Mouse (Mus musculus): Measurements from ENCODE around the gene Mmd. TPM values are rescaled to one million over a fixed set of nuclear protein-coding genes. Genes with fewer than 3 reads are reported as not detected.

Mmd gene
- total and polyA plus RNA-seq, 3 experiments = 2.0 to 10.7 (median 6.1) TPM

GRCm38 (mm10) chr11:90245630-90246029 lies 3.6 kb upstream of the Mmd start:
- H3K36me3 ChIP-seq (replicated peaks) = no peaks in the 10 kb centered on the region
- DNase-seq (ENCODE audit: low spot score) = no peak
- no peak for TF ChIP-seq POLR2AphosphoS5 (IDR thresholded peaks at IDR 0.05; ENCODE audit: insufficient replicate concordance, low read depth, low read length)
- H3K27me3 ChIP-seq (ENCODE audit: insufficient read depth, low read length) = no peaks in the 10 kb centered on the region; the same call in 1 of the 2 replicates
- H3K4me3 ChIP-seq (ENCODE audit: low read depth, low read length) = no peak overlapping the region
- peaks cover 11% of the 10 kb centered on the region for H3K9me3 ChIP-seq (replicated peaks)
- ATAC-seq (ENCODE audit: extremely low read depth, insufficient number of reproducible peaks, low FRiP score, poor library complexity, severe bottlenecking) = no peak
- H3K4me1 ChIP-seq (ENCODE audit: insufficient read depth, low read depth, low read length) = peaks cover 9% of the 10 kb centered on the region

GRCm38 (mm10) chr11:90246676-90247075 lies 2.6 kb upstream of the Mmd start:
- H3K4me3 ChIP-seq (ENCODE audit: low read depth, low read length) = no peak overlapping the region
- H3K9me3 ChIP-seq (replicated peaks) = peaks cover 11% of the 10 kb centered on the region
- TF ChIP-seq GATA1 (IDR thresholded peaks at IDR 0.05; ENCODE audit: borderline replicate concordance, low read length) = no peak
- no peak for TF ChIP-seq TAL1 (conservative IDR thresholded peaks at IDR 0.05; ENCODE audit: low read depth, low read length)
- no peak for TF ChIP-seq GATA2 (IDR thresholded peaks at IDR 0.05; ENCODE audit: borderline replicate concordance, low read depth, low read length)
- TF ChIP-seq CTCF (IDR thresholded peaks at IDR 0.05; ENCODE audit: low read depth, low read length) = no peak
- TF ChIP-seq POLR2AphosphoS5 (IDR thresholded peaks at IDR 0.05; ENCODE audit: insufficient replicate concordance, low read depth, low read length) = no peak
- no peaks in the 10 kb centered on the region; the same call in 1 of the 2 replicates for H3K27me3 ChIP-seq (ENCODE audit: insufficient read depth, low read length)
- H3K4me1 ChIP-seq (ENCODE audit: insufficient read depth, low read depth, low read length) = peaks cover 9% of the 10 kb centered on the region
- ATAC-seq (ENCODE audit: extremely low read depth, insufficient number of reproducible peaks, low FRiP score, poor library complexity, severe bottlenecking) (no peak), DNase-seq (ENCODE audit: low spot score) (no peak)
- H3K36me3 ChIP-seq (replicated peaks) = no peaks in the 10 kb centered on the region

- ATAC-seq (ENCODE audit: extremely low read depth, insufficient number of reproducible peaks, low FRiP score, poor library complexity, severe bottlenecking) (no peak), DNase-seq (ENCODE audit: low spot score) (no peak)
- Histone ChIP-seq H3K36me3 (replicated peaks) (no peaks in the 10 kb centered on the region), H3K4me3 (ENCODE audit: low read depth, low read length) (no peak overlapping the region), H3K9me3 (replicated peaks) (peaks cover 11% of the 10 kb centered on the region), H3K4me1 (ENCODE audit: insufficient read depth, low read depth, low read length) (peaks cover 9% of the 10 kb centered on the region), H3K27me3 (ENCODE audit: insufficient read depth, low read length) (no peaks in the 10 kb centered on the region; the same call in 1 of the 2 replicates)
- TF ChIP-seq TAL1 (conservative IDR thresholded peaks at IDR 0.05; ENCODE audit: low read depth, low read length) (no peak), GATA2 (IDR thresholded peaks at IDR 0.05; ENCODE audit: borderline replicate concordance, low read depth, low read length) (no peak), POLR2AphosphoS5 (IDR thresholded peaks at IDR 0.05; ENCODE audit: insufficient replicate concordance, low read depth, low read length) (no peak), CTCF (IDR thresholded peaks at IDR 0.05; ENCODE audit: low read depth, low read length) (no peak), GATA1 (IDR thresholded peaks at IDR 0.05; ENCODE audit: borderline replicate concordance, low read length) (no peak)
Observed at GRCm38 (mm10) chr11:90247793-90248192, 1.5 kb upstream of the Mmd start.

GRCm38 (mm10) chr11:90249701-90250141 lies 465 bp downstream of the Mmd start:
- no peaks in the 10 kb centered on the region; the same call in 1 of the 2 replicates for H3K27me3 ChIP-seq (ENCODE audit: insufficient read depth, low read length)
- H3K4me3 ChIP-seq (ENCODE audit: low read depth, low read length) = peak overlapping the region; percentile 76
- ATAC-seq (ENCODE audit: extremely low read depth, insufficient number of reproducible peaks, low FRiP score, poor library complexity, severe bottlenecking) (no peak), DNase-seq (ENCODE audit: low spot score) (peak; percentile 2)
- no peaks in the 10 kb centered on the region for H3K36me3 ChIP-seq (replicated peaks)
- H3K4me1 ChIP-seq (ENCODE audit: insufficient read depth, low read depth, low read length) = peaks cover 9% of the 10 kb centered on the region
- peaks cover 13% of the 10 kb centered on the region for H3K9me3 ChIP-seq (replicated peaks)
- TF ChIP-seq GATA1 (IDR thresholded peaks at IDR 0.05; ENCODE audit: borderline replicate concordance, low read length) = no peak
- TF ChIP-seq CTCF (IDR thresholded peaks at IDR 0.05; ENCODE audit: low read depth, low read length) = no peak
- TF ChIP-seq GATA2 (IDR thresholded peaks at IDR 0.05; ENCODE audit: borderline replicate concordance, low read depth, low read length) = no peak

- peaks cover 9% of the 10 kb centered on the region for H3K4me1 ChIP-seq (ENCODE audit: insufficient read depth, low read depth, low read length)
- ATAC-seq (ENCODE audit: extremely low read depth, insufficient number of reproducible peaks, low FRiP score, poor library complexity, severe bottlenecking) = no peak
- peak overlapping the region; percentile 76 for H3K4me3 ChIP-seq (ENCODE audit: low read depth, low read length)
- no peaks in the 10 kb centered on the region; the same call in 1 of the 2 replicates for H3K27me3 ChIP-seq (ENCODE audit: insufficient read depth, low read length)
- H3K9me3 ChIP-seq (replicated peaks) = peaks cover 13% of the 10 kb centered on the region
- H3K36me3 ChIP-seq (replicated peaks) = no peaks in the 10 kb centered on the region
- DNase-seq (ENCODE audit: low spot score) = no peak
- TF ChIP-seq GATA1 (IDR thresholded peaks at IDR 0.05; ENCODE audit: borderline replicate concordance, low read length) (no peak), CTCF (IDR thresholded peaks at IDR 0.05; ENCODE audit: low read depth, low read length) (no peak), POLR2AphosphoS5 (IDR thresholded peaks at IDR 0.05; ENCODE audit: insufficient replicate concordance, low read depth, low read length) (no peak), TAL1 (conservative IDR thresholded peaks at IDR 0.05; ENCODE audit: low read depth, low read length) (no peak), GATA2 (IDR thresholded peaks at IDR 0.05; ENCODE audit: borderline replicate concordance, low read depth, low read length) (no peak)
Observed at GRCm38 (mm10) chr11:90250189-90250588, 933 bp downstream of the Mmd start.

GRCm38 (mm10) chr11:90250730-90251129 lies 1.5 kb downstream of the Mmd start:
- DNase-seq (ENCODE audit: low spot score) (no peak), ATAC-seq (ENCODE audit: extremely low read depth, insufficient number of reproducible peaks, low FRiP score, poor library complexity, severe bottlenecking) (no peak)
- TF ChIP-seq CTCF (IDR thresholded peaks at IDR 0.05; ENCODE audit: low read depth, low read length) (no peak), TAL1 (conservative IDR thresholded peaks at IDR 0.05; ENCODE audit: low read depth, low read length) (no peak), GATA2 (IDR thresholded peaks at IDR 0.05; ENCODE audit: borderline replicate concordance, low read depth, low read length) (no peak), POLR2AphosphoS5 (IDR thresholded peaks at IDR 0.05; ENCODE audit: insufficient replicate concordance, low read depth, low read length) (no peak), GATA1 (IDR thresholded peaks at IDR 0.05; ENCODE audit: borderline replicate concordance, low read length) (no peak)
- Histone ChIP-seq H3K36me3 (replicated peaks) (no peaks in the 10 kb centered on the region), H3K27me3 (ENCODE audit: insufficient read depth, low read length) (no peaks in the 10 kb centered on the region), H3K4me1 (ENCODE audit: insufficient read depth, low read depth, low read length) (peaks cover 9% of the 10 kb centered on the region), H3K4me3 (ENCODE audit: low read depth, low read length) (no peak overlapping the region), H3K9me3 (replicated peaks) (peaks cover 13% of the 10 kb centered on the region)

- peaks cover 13% of the 10 kb centered on the region for H3K9me3 ChIP-seq (replicated peaks)
- DNase-seq (ENCODE audit: low spot score) (no peak), ATAC-seq (ENCODE audit: extremely low read depth, insufficient number of reproducible peaks, low FRiP score, poor library complexity, severe bottlenecking) (no peak)
- H3K4me3 ChIP-seq (ENCODE audit: low read depth, low read length) = no peak overlapping the region
- peaks cover 1% of the 10 kb centered on the region for H3K36me3 ChIP-seq (replicated peaks)
- H3K4me1 ChIP-seq (ENCODE audit: insufficient read depth, low read depth, low read length) = peaks cover 9% of the 10 kb centered on the region
- no peak for TF ChIP-seq CTCF (IDR thresholded peaks at IDR 0.05; ENCODE audit: low read depth, low read length)
- H3K27me3 ChIP-seq (ENCODE audit: insufficient read depth, low read length) = no peaks in the 10 kb centered on the region
Observed at GRCm38 (mm10) chr11:90251923-90252322, 2.7 kb downstream of the Mmd start.

Measured in G1E (cell line).